Mouse (Mus musculus) G1E (cell line): ENCODE measurements around the gene Gpatch3.

ENCODE experiments used
- CTCF ChIP-seq: IDR thresholded peaks from 2 replicates; pipeline ENCODE4 v1.5.1; 2012; ENCODE audit warnings: low read depth, low read length, inconsistent platforms, mixed read lengths
- POLR2AphosphoS5 ChIP-seq: IDR thresholded peaks from 2 replicates; pipeline ENCODE4 v1.6.1; 2012; ENCODE audit warnings: low read depth, low read length, inconsistent platforms; ENCODE audit not compliant: insufficient replicate concordance

DNA sequence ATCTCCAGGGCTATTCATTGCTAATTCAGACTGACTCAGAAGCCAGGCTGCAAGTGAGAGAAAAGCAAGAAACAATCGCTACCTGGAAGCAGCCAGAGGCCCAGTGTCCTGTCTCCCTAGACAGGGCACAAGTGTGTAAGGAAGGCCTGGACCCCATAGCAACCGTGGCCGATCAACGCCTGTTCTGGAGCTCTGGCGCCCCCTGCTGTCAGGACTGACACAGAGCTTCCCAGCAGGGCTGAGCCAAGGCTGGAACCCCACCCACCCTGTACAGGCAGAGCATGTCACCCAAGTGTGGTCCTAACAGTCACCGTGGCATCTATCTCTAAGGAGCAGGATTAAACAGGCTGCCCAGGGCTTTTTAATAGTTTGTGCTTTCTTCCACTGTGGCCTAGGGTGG lies 35.2 kb downstream of the Gpatch3 start:
- TF ChIP-seq POLR2AphosphoS5 (no peak), CTCF (peak; percentile 86)
